Mouse (Mus musculus): ENCODE results near the gene Ang.

- TF ChIP-seq POLR2A (IDR thresholded peaks at IDR 0.05; ENCODE audit: control insufficient read depth in 1 of 2, insufficient read depth in 1 of 2, low read depth in 1 of 2, low read length in 2 of 2, poor library complexity in 1 of 2) (no peak), CTCF (IDR thresholded peaks at IDR 0.05 in 2 of 3, conservative IDR thresholded peaks at IDR 0.05 in 1 of 3; ENCODE audit: control insufficient read depth in 1 of 3, insufficient read depth in 1 of 3, low read depth in 2 of 3, low read length in 3 of 3, poor library complexity in 1 of 3, severe bottlenecking in 1 of 3) (no peak), TAL1 (IDR thresholded peaks at IDR 0.05; ENCODE audit: low read length) (no peak), MEF2A (IDR thresholded peaks at IDR 0.05; ENCODE audit: extremely low read depth, insufficient replicate concordance, low read depth, low read length, poor library complexity, severe bottlenecking) (no peak), JUND (IDR thresholded peaks at IDR 0.05; ENCODE audit: low read depth, low read length) (no peak), HCFC1 (IDR thresholded peaks at IDR 0.05; ENCODE audit: low read depth, low read length) (no peak), ZC3H11A (IDR thresholded peaks at IDR 0.05; ENCODE audit: low read depth, low read length) (no peak), USF1 (IDR thresholded peaks at IDR 0.05; ENCODE audit: low read depth, low read length) (no peak), CHD2 (IDR thresholded peaks at IDR 0.05; ENCODE audit: low read length) (no peak), GATA1 (IDR thresholded peaks at IDR 0.05; ENCODE audit: low read depth, low read length) (no peak)
Measured at GRCm38 (mm10) chr14:51057401-51057831, 33.5 kb upstream of the Ang start, which contains the start of gene Rnase12.
